Mouse (Mus musculus) limb, embryonic 11.5 days (tissue): ENCODE measurements around the gene Tnfrsf14. TPM values are rescaled to one million over a fixed set of nuclear protein-coding genes. Genes with fewer than 3 reads are reported as not detected.

Experiments used
- ATAC-seq: fragments of 200-750 bp; cut with Nextera tagmentation; 2 replicates; pipeline ENCODE4 v1.8.0; 2017; ENCODE audit warnings: low read depth; ENCODE audit not compliant: insufficient number of reproducible peaks, low FRiP score, low TSS enrichment
- DNase-seq: peaks from one replicate; pipeline ENCODE4 v3.0.0-alpha.2; 2015; ENCODE audit warnings: low spot score
- H3K27ac ChIP-seq: fragments of 300-500 bp; sonication (generic); replicated peaks from 2 replicates; pipeline ENCODE4 v1.5.1; 2014; ENCODE audit warnings: low read depth, mild to moderate bottlenecking, low read length
- H3K27me3 ChIP-seq: fragments of 300-500 bp; sonication (generic); 2 replicates; pipeline ENCODE4 v1.6.1; 2014; ENCODE audit warnings: mild to moderate bottlenecking, low read length, mixed read lengths; ENCODE audit not compliant: control insufficient read depth, insufficient read depth
- H3K36me3 ChIP-seq: fragments of 300-500 bp; sonication (generic); 2 replicates; pipeline ENCODE4 v1.6.1; 2014; ENCODE audit warnings: mild to moderate bottlenecking, low read length, moderate library complexity, mixed read lengths; ENCODE audit not compliant: control insufficient read depth, insufficient read depth
- H3K4me1 ChIP-seq: fragments of 300-500 bp; sonication (generic); 2 replicates; pipeline ENCODE4 v1.6.1; 2014; ENCODE audit warnings: low read length, mixed read lengths; ENCODE audit not compliant: control insufficient read depth, insufficient read depth
- H3K4me2 ChIP-seq: fragments of 300-500 bp; sonication (generic); 2 replicates; pipeline ENCODE4 v1.6.1; 2014; ENCODE audit warnings: low read depth, mild to moderate bottlenecking, moderate library complexity; ENCODE audit not compliant: severe bottlenecking
- H3K4me3 ChIP-seq: fragments of 300-500 bp; sonication (generic); 2 replicates; pipeline ENCODE4 v1.5.1; 2014; ENCODE audit warnings: low read depth, low read length
- H3K9ac ChIP-seq: fragments of 300-500 bp; sonication (generic); 2 replicates; pipeline ENCODE4 v1.6.1; 2014; ENCODE audit warnings: mild to moderate bottlenecking, low read length
- H3K9me3 ChIP-seq: fragments of 300-500 bp; sonication (generic); 2 replicates; pipeline ENCODE4 v1.6.1; 2016; ENCODE audit warnings: low read length; ENCODE audit not compliant: control insufficient read depth
- WGBS: fragments of 180-500 bp; shearing (Covaris S2); extraction: QIAGEN DNeasy Blood & Tissue Kit; methylation state at CpG from one replicate; pipeline ENCODE4 v1.1.7; 2014; 5-methylcytosine and 5-hydroxymethylcytosine counted together
- polyA plus RNA-seq: library from polyadenylated mRNA; unstranded; fragments of >200 nt; fragmentation: Nextera tagmentation; extraction: Ambion mirVana; gene quantifications from 2 replicates; pipeline ENCODE4 v1.2.1, GENCODE M21; 2014

Tnfrsf14 gene
- polyA plus RNA-seq, 1 experiment from 2014 or later = 1.3 TPM

DNA sequence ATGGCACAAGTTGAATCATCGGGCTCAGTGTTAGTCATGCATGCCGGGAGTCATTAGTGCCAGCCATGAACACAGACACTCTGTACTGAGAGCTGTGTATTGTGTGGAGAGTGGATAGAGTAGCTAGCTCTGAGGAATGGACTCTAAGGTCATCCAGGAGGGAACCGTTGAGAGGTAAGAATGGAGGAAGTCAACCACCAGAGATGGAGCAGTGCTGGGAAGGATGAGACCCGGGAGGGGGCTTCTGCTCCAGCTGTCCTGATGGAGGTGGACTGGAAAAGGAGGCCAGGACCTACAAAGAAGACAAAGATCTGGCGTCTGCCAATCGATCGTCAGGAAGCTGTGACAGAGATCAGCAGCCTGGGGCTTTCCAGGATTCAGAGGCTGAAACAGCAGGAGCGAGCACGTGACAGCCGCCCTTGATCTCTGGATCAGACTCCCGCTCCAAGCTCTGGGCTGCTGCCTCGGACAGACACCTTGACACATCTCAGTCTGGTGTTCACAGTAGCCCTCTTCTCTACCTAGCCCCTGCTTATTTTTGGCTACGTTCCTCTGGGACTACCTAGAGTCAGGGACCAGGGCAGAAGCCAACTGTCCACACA is 5.0 kb upstream of the Tnfrsf14 start:
- no peak for ATAC-seq

DNA sequence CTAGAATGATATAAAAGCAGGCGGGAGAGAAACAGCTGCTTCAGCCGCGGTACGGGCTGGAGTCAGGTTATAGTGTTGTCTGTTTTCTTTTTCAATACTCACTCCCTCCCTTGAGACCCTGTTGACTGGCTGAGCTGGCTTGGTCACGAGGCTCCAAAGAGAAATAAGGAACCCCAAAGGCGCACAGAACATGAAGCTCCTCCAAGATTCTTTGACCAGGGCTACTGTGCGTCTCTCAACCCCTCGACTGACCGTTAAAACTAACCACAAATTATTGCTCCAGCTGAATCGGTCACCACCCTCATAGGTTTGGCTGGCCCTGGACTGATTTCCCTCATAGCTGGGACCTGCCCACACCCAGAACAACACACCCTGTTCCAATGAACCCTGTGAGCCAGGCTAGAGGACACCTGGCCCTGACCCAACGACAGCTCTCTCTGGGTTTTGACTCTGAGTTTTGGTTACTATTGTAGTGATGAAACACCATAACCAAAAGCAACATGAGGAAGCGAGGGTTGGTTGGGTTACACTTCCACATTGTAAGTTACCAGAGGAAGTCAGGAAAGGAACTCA is 811 bp upstream of the Tnfrsf14 start:
- WGBS = 83% methylated on average over 12 of the region's 12 CpGs
- no peak for ATAC-seq
- Histone ChIP-seq H3K36me3 (no peaks in the 10 kb centered on the region), H3K9me3 (no peaks in the 10 kb centered on the region), H3K4me2 (no peak overlapping the region), H3K27ac (no peak overlapping the region), H3K27me3 (no peaks in the 10 kb centered on the region), H3K4me1 (peaks cover 19% of the 10 kb centered on the region), H3K9ac (no peak overlapping the region), H3K4me3 (no peak overlapping the region)
- DNase-seq = no peak

More for the DNA sequence above, 5.0 kb upstream of the Tnfrsf14 start:
- no peaks in the 10 kb centered on the region for H3K36me3 ChIP-seq
- H3K4me2 ChIP-seq = no peak overlapping the region
- no peak overlapping the region for H3K4me3 ChIP-seq
- no peak for DNase-seq
- 57% methylated on average over 13 of the region's 13 CpGs for WGBS
- H3K9ac ChIP-seq = no peak overlapping the region
- no peaks in the 10 kb centered on the region for H3K9me3 ChIP-seq
- H3K27ac ChIP-seq = no peak overlapping the region
- H3K4me1 ChIP-seq = peaks cover 3% of the 10 kb centered on the region; the same call in 1 of the 2 replicates
- no peaks in the 10 kb centered on the region for H3K27me3 ChIP-seq

DNA sequence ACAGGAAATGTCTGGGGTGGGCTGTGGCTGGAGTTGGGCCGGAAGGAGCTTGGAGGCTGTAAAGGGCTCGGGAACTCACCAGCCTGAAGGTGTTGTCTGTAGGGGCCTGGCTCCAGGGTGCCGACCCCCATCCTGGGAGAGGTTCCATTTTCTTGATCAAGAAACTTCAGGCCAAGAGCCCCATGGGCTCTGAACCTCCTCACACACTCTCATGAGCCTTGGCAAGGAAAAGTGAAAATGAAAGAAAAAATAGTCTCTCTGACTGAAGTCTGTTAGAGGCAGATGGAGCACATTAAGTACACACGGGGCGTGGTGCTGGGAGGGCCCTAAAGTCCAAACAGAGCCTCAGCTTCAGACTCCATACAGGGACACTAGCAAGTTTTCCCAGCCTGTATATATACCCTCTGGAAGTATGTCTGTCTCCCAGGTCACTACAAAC is 445 bp downstream of the Tnfrsf14 start:
- ATAC-seq = 0 out of 2 replicates have a peak, but pooled peaks have one; percentile 48
- H3K4me1 ChIP-seq = peaks cover 19% of the 10 kb centered on the region
- H3K4me3 ChIP-seq = no peak overlapping the region
- no peaks in the 10 kb centered on the region for H3K9me3 ChIP-seq
- H3K27me3 ChIP-seq = no peaks in the 10 kb centered on the region
- no peaks in the 10 kb centered on the region for H3K36me3 ChIP-seq
- WGBS = 21% methylated on average over 5 of the region's 5 CpGs
- peak overlapping the region; percentile 71 for H3K27ac ChIP-seq
- H3K9ac ChIP-seq = peak overlapping the region; percentile 30; the same call in 1 of the 2 replicates
- H3K4me2 ChIP-seq = peak overlapping the region; percentile 22
- peak; percentile 43 for DNase-seq

DNA sequence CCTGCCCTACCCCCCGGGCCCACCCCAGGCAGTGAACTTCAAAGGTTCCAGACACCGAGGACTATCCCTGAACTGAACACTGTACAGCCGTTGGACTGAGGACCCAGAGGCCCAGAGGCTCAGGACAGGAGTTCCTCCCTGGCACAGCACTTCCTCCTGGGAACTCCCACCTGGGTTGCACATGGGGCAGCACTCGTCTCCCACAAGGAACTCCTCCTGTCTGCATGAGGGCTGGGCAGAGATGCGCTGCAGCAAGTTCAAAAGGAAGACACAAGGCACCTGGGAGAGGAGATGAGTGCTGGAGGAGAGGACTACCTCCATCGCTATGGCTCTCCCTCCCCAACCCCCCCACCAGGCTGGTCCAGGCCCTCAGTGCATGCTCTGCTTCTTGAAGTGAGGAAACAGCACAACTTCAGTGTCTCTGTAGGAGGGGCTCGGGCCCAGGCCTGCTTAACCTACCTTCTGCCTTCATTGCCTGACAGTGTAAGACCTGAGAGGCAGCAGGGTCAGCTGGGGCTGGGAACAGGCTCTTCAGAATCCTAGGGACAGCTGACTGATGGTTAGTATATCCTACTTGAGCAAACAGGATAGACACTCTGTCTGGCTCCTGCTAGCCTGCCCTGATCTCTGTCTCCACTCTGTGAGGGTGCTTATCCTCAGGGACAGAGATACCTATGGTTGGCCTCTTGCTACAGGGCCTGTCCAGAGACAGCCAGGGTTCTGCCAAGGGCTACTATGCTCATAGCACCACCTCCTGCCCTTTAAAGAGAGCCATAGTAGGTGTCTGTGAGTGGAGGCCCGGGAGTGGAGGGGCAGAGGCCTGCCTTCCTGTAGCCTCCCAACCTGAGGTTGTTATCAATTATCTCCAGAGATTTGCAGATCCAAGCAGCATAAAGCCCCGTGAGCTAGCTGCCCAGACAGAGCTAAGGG is 1.1 kb downstream of the Tnfrsf14 start:
- 46% methylated on average over 9 of the region's 9 CpGs for WGBS
- H3K4me2 ChIP-seq = peak overlapping the region; percentile 22; the same call in 1 of the 2 replicates

DNA sequence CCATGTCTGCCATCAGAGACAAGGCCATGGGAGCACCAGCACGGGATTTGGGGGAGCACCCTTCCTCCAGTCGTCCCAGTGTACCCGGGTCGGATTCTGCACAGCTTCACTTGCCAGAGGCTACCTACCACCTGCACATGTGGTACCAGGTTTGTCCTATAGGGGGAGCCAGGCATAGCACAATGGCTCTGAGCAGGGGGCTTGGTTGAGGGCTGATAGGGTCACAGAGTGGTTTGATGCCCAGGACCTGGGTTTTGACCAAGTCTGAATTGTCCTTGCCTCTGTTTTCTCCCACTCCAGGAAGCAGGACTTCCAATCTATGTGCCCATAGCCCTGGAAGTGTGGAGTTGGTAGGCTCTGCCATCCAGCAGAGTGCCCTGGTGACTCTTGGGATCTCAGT is 3.0 kb downstream of the Tnfrsf14 start:
- Histone ChIP-seq H3K9ac (no peak overlapping the region), H3K4me2 (no peak overlapping the region), H3K27ac (no peak overlapping the region), H3K9me3 (no peaks in the 10 kb centered on the region), H3K27me3 (no peaks in the 10 kb centered on the region), H3K4me1 (peaks cover 19% of the 10 kb centered on the region), H3K4me3 (no peak overlapping the region), H3K36me3 (no peaks in the 10 kb centered on the region)
- ATAC-seq (no peak), DNase-seq (no peak)
- 61% methylated on average over 4 of the region's 4 CpGs for WGBS

More for the DNA sequence above, 1.1 kb downstream of the Tnfrsf14 start:
- Histone ChIP-seq H3K36me3 (no peaks in the 10 kb centered on the region), H3K9ac (peak overlapping the region; percentile 30; the same call in 1 of the 2 replicates), H3K27me3 (no peaks in the 10 kb centered on the region), H3K27ac (peak overlapping the region; percentile 71), H3K4me1 (peaks cover 19% of the 10 kb centered on the region), H3K4me3 (no peak overlapping the region), H3K9me3 (no peaks in the 10 kb centered on the region)
- DNase-seq (no peak), ATAC-seq (no peak)

DNA sequence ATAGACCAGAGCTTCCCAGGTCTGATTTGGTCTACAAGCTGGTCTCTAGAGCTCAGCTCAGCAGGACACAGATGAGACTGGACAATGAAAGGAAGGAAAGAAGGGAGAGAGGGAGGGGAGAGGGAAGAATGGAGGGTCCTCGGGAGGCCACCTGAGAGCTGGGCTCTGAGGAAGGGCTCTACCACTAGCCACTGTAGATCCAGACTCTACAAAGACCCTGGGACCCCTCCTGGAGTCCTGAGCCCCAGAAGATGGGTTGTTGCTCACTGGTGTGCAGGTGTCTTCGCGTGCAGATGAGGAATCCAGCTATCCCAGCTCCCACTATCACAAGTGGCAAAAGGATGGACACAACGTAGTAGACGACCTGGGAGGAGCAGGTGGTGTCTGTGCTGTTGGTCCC is 5.4 kb downstream of the Tnfrsf14 start:
- DNase-seq (no peak), ATAC-seq (no peak)
- Histone ChIP-seq H3K4me2 (no peak overlapping the region), H3K27ac (no peak overlapping the region), H3K9ac (no peak overlapping the region), H3K9me3 (no peaks in the 10 kb centered on the region), H3K4me1 (peaks cover 11% of the 10 kb centered on the region), H3K27me3 (no peaks in the 10 kb centered on the region), H3K36me3 (peaks cover 3% of the 10 kb centered on the region; the same call in 1 of the 2 replicates), H3K4me3 (no peak overlapping the region)
- 85% methylated on average over 5 of the region's 5 CpGs for WGBS

DNA sequence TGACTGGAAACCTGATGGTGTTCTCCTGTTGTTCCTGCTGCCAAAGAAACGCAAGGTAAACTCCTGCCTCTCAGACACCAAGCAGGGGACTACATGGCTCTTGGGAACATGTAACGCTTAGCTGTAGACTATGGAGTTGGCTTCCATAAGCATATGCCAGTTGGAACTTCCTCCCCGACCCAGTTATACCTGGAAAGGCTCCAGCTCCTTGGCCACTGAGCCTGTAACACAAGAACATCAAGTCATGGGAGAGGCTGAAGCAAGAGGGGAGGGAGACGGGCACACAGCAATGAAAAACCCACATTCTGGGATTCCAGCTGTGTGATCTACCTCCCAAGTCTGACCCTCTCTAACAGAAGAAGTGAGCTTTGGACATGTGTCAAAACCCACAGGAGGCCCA is 6.1 kb downstream of the Tnfrsf14 start:
- ATAC-seq = no peak
- 85% methylated on average over 4 of the region's 4 CpGs for WGBS
- H3K4me3 ChIP-seq = no peak overlapping the region

DNA sequence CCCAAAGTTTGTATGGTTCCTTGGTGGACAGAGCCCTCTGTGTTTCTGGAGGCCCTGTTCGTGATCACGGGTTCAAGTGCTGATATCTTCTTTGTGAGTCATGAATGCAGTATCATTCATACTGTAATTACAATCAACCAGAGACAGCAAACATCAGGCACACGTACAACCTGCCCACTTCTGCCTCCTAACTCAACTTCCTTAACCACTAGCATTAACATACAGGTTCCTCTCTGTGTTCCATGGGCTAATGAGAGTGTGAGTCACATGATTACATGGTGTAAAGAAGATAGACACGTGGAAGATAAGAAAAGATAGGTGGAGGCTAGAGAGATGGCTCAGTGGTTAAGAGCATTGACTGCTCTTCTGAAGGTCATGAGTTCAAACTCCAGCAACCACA is 11.7 kb downstream of the Tnfrsf14 start:
- no peak for ATAC-seq
- Histone ChIP-seq H3K27ac (no peak overlapping the region), H3K9me3 (no peaks in the 10 kb centered on the region), H3K4me1 (no peaks in the 10 kb centered on the region), H3K36me3 (peaks cover 3% of the 10 kb centered on the region; the same call in 1 of the 2 replicates), H3K27me3 (no peaks in the 10 kb centered on the region), H3K4me2 (no peak overlapping the region), H3K4me3 (no peak overlapping the region), H3K9ac (no peak overlapping the region)
- no peak for DNase-seq
- WGBS = 88% methylated on average over 4 of the region's 4 CpGs

More for the DNA sequence above, 6.1 kb downstream of the Tnfrsf14 start:
- no peaks in the 10 kb centered on the region for H3K9me3 ChIP-seq
- no peak overlapping the region for H3K9ac ChIP-seq
- H3K4me1 ChIP-seq = peaks cover 5% of the 10 kb centered on the region
- peaks cover 3% of the 10 kb centered on the region; the same call in 1 of the 2 replicates for H3K36me3 ChIP-seq
- no peak overlapping the region for H3K4me2 ChIP-seq
- no peak overlapping the region for H3K27ac ChIP-seq
- DNase-seq = no peak
- H3K27me3 ChIP-seq = no peaks in the 10 kb centered on the region
